Mouse (Mus musculus) G1E-ER4 (cell line): ENCODE results near the gene Obsl1. TPM values are rescaled to one million over a fixed set of nuclear protein-coding genes. Genes with fewer than 3 reads are reported as not detected.

ENCODE experiments used
- GATA1 ChIP-seq: IDR thresholded peaks from one replicate; pipeline ENCODE4 v1.8.0; 2012; ENCODE audit warnings: low read length, inconsistent platforms
- polyA plus RNA-seq: library from polyadenylated mRNA; stranded (reverse); fragments of >175 nt; gene quantifications from 2 replicates; pipeline ENCODE4 v1.2.3, GENCODE M21; 2012

Obsl1 gene
- polyA plus RNA-seq = not detected in 2 replicates

GRCm38 (mm10) chr1:75505956-75506831 is at the start of gene Obsl1:
Obsl1 (minus strand) TSS chr1:75506452.
- no peak for TF ChIP-seq GATA1

- no peak for TF ChIP-seq GATA1
Measured at GRCm38 (mm10) chr1:75555680-75556079, 49.4 kb upstream of the Obsl1 start.

- TF ChIP-seq GATA1 = no peak
Measured at GRCm38 (mm10) chr1:75550586-75550985, 44.3 kb upstream of the Obsl1 start.

GRCm38 (mm10) chr1:75549289-75550279 is 43.3 kb upstream of the Obsl1 start:
- no peak for TF ChIP-seq GATA1

GRCm38 (mm10) chr1:75548871-75549270 is 42.6 kb upstream of the Obsl1 start:
- TF ChIP-seq GATA1 = no peak

- TF ChIP-seq GATA1 = no peak
Measured at GRCm38 (mm10) chr1:75548083-75548482, 41.8 kb upstream of the Obsl1 start.

GRCm38 (mm10) chr1:75547351-75547750 is 41.1 kb upstream of the Obsl1 start:
- TF ChIP-seq GATA1 = no peak

GRCm38 (mm10) chr1:75545965-75546956 is 40.0 kb upstream of the Obsl1 start, which contains the start of gene Slc4a3:
Slc4a3 (plus strand) TSS chr1:75546266.
- no peak for TF ChIP-seq GATA1

GRCm38 (mm10) chr1:75544351-75544750 is 38.1 kb upstream of the Obsl1 start:
- no peak for TF ChIP-seq GATA1

- TF ChIP-seq GATA1 = no peak
Measured at GRCm38 (mm10) chr1:75541496-75541895, 35.2 kb upstream of the Obsl1 start.

GRCm38 (mm10) chr1:75538597-75539190 is 32.4 kb upstream of the Obsl1 start:
- TF ChIP-seq GATA1 = no peak

GRCm38 (mm10) chr1:75537587-75537986 is 31.3 kb upstream of the Obsl1 start:
- TF ChIP-seq GATA1 = no peak

- TF ChIP-seq GATA1 = no peak
Measured at GRCm38 (mm10) chr1:75533325-75534252, 27.3 kb upstream of the Obsl1 start.
